Mouse (Mus musculus) kidney, embryonic 16.5 days (tissue): ENCODE results near the gene Sdc4. TPM values are rescaled to one million over a fixed set of nuclear protein-coding genes. Genes with fewer than 3 reads are reported as not detected.
A peak's percentile ranks its signal among the peaks of the same experiment; 100 is the strongest.

ENCODE experiments used
- ATAC-seq: fragments of 200-750 bp; cut with Nextera tagmentation; 2 replicates; pipeline ENCODE4 v1.8.0; 2017; ENCODE audit warnings: moderate TSS enrichment; ENCODE audit not compliant: low FRiP score, low TSS enrichment
- H3K27ac ChIP-seq: fragments of 300-500 bp; sonication (generic); 2 replicates; pipeline ENCODE4 v1.5.1; 2014; ENCODE audit warnings: low read length
- H3K27me3 ChIP-seq: fragments of 300-500 bp; sonication (generic); 2 replicates; pipeline ENCODE4 v1.6.1; 2014; ENCODE audit warnings: low read length, control low read depth, mixed read lengths; ENCODE audit not compliant: insufficient read depth
- H3K36me3 ChIP-seq: fragments of 300-500 bp; sonication (generic); 2 replicates; pipeline ENCODE4 v1.6.1; 2014; ENCODE audit warnings: low read length, control low read depth, mixed read lengths; ENCODE audit not compliant: insufficient read depth
- H3K4me1 ChIP-seq: fragments of 300-500 bp; sonication (generic); 2 replicates; pipeline ENCODE4 v1.6.1; 2014; ENCODE audit warnings: low read length, control low read depth, mixed read lengths; ENCODE audit not compliant: insufficient read depth
- H3K4me2 ChIP-seq: fragments of 300-500 bp; sonication (generic); replicated peaks from 2 replicates; pipeline ENCODE4 v1.6.1; 2014; ENCODE audit warnings: low read depth, low read length
- H3K4me3 ChIP-seq: fragments of 300-500 bp; sonication (generic); 2 replicates; pipeline ENCODE4 v1.5.1; 2014; ENCODE audit warnings: mild to moderate bottlenecking, low read length
- H3K9ac ChIP-seq: fragments of 300-500 bp; sonication (generic); replicated peaks from 2 replicates; pipeline ENCODE4 v1.6.1; 2014; ENCODE audit warnings: low read length
- H3K9me3 ChIP-seq: fragments of 300-500 bp; sonication (generic); 2 replicates; pipeline ENCODE4 v1.6.1; 2016; ENCODE audit warnings: low read length, control low read depth
- WGBS: fragments of 180-500 bp; shearing (Covaris S2); extraction: QIAGEN DNeasy Blood & Tissue Kit; methylation state at CpG from one replicate; pipeline ENCODE4 v1.1.7; 2014; 5-methylcytosine and 5-hydroxymethylcytosine counted together
- polyA plus RNA-seq: library from polyadenylated mRNA; unstranded; fragments of >200 nt; fragmentation: Nextera tagmentation; extraction: Ambion mirVana; gene quantifications from 2 replicates; pipeline ENCODE4 v1.2.1, GENCODE M21; 2015

The Sdc4 gene
- polyA plus RNA-seq, 1 experiment from 2014 or later, result 209 TPM

GRCm38 (mm10) chr2:164452000-164452676 is 8.5 kb upstream of the Sdc4 start:
- Histone ChIP-seq H3K27me3 (no peaks in the 10 kb centered on the region), H3K4me1 (peaks cover 37% of the 10 kb centered on the region), H3K9me3 (no peaks in the 10 kb centered on the region), H3K4me2 (no peak overlapping the region), H3K27ac (no peak overlapping the region), H3K36me3 (no peaks in the 10 kb centered on the region), H3K4me3 (no peak overlapping the region), H3K9ac (no peak overlapping the region)
- WGBS, result 54% methylated on average over 13 of the region's 13 CpGs
- ATAC-seq, result no peak

- no peak overlapping the region for H3K9ac ChIP-seq
- H3K27ac ChIP-seq, result no peak overlapping the region
- no peak overlapping the region for H3K4me2 ChIP-seq
- 80% methylated on average over 14 of the region's 14 CpGs for WGBS
- no peak overlapping the region for H3K4me3 ChIP-seq
- no peak for ATAC-seq
- H3K27me3 ChIP-seq, result no peaks in the 10 kb centered on the region
- H3K36me3 ChIP-seq, result no peaks in the 10 kb centered on the region
- H3K4me1 ChIP-seq, result peaks cover 11% of the 10 kb centered on the region
- no peaks in the 10 kb centered on the region for H3K9me3 ChIP-seq
These were observed 5.8 kb upstream of the Sdc4 start for GRCm38 (mm10) chr2:164449341-164450042.

GRCm38 (mm10) chr2:164448921-164449320 is 5.2 kb upstream of the Sdc4 start:
- WGBS, result 72% methylated on average over 5 of the region's 5 CpGs
- H3K27ac ChIP-seq, result no peak overlapping the region
- H3K9me3 ChIP-seq, result no peaks in the 10 kb centered on the region
- H3K4me3 ChIP-seq, result no peak overlapping the region
- no peaks in the 10 kb centered on the region for H3K36me3 ChIP-seq
- no peak for ATAC-seq
- H3K4me2 ChIP-seq, result no peak overlapping the region
- peaks cover 5% of the 10 kb centered on the region for H3K4me1 ChIP-seq
- H3K27me3 ChIP-seq, result no peaks in the 10 kb centered on the region
- no peak overlapping the region for H3K9ac ChIP-seq

GRCm38 (mm10) chr2:164448140-164448539 is 4.5 kb upstream of the Sdc4 start:
- H3K36me3 ChIP-seq, result no peaks in the 10 kb centered on the region
- ATAC-seq, result no peak
- H3K27me3 ChIP-seq, result no peaks in the 10 kb centered on the region
- H3K27ac ChIP-seq, result no peak overlapping the region
- no peak overlapping the region for H3K9ac ChIP-seq
- no peaks in the 10 kb centered on the region for H3K9me3 ChIP-seq
- 73% methylated on average over 1 of the region's 1 CpGs for WGBS
- H3K4me3 ChIP-seq, result no peak overlapping the region
- H3K4me1 ChIP-seq, result peaks cover 11% of the 10 kb centered on the region
- H3K4me2 ChIP-seq, result no peak overlapping the region

- Histone ChIP-seq H3K9ac (no peak overlapping the region), H3K27ac (no peak overlapping the region), H3K4me3 (no peak overlapping the region), H3K27me3 (no peaks in the 10 kb centered on the region), H3K9me3 (no peaks in the 10 kb centered on the region), H3K4me2 (no peak overlapping the region), H3K4me1 (peaks cover 12% of the 10 kb centered on the region), H3K36me3 (no peaks in the 10 kb centered on the region)
- no peak for ATAC-seq
- WGBS, result 75% methylated on average over 3 of the region's 3 CpGs
These were observed 2.4 kb upstream of the Sdc4 start for GRCm38 (mm10) chr2:164446086-164446469.

- ATAC-seq, result no peak
- H3K27ac ChIP-seq, result no peak overlapping the region
- WGBS, result 86% methylated on average over 3 of the region's 3 CpGs
These were observed 1.9 kb upstream of the Sdc4 start for GRCm38 (mm10) chr2:164445399-164446085.

GRCm38 (mm10) chr2:164444701-164445100 is 1.0 kb upstream of the Sdc4 start:
- peaks cover 26% of the 10 kb centered on the region for H3K4me1 ChIP-seq
- H3K27ac ChIP-seq, result no peak overlapping the region
- H3K4me3 ChIP-seq, result no peak overlapping the region
- no peak overlapping the region for H3K4me2 ChIP-seq
- H3K27me3 ChIP-seq, result no peaks in the 10 kb centered on the region
- H3K9me3 ChIP-seq, result no peaks in the 10 kb centered on the region
- no peak overlapping the region for H3K9ac ChIP-seq
- ATAC-seq, result no peak
- 81% methylated on average over 2 of the region's 2 CpGs for WGBS
- H3K36me3 ChIP-seq, result no peaks in the 10 kb centered on the region

More at GRCm38 (mm10) chr2:164445399-164446085, 1.9 kb upstream of the Sdc4 start:
- Histone ChIP-seq H3K4me3 (no peak overlapping the region), H3K9me3 (no peaks in the 10 kb centered on the region), H3K27me3 (no peaks in the 10 kb centered on the region), H3K9ac (no peak overlapping the region), H3K36me3 (no peaks in the 10 kb centered on the region), H3K4me2 (no peak overlapping the region), H3K4me1 (peaks cover 17% of the 10 kb centered on the region)

- WGBS, result 0% methylated on average over 26 of the region's 26 CpGs
- H3K27ac ChIP-seq, result peak overlapping the region; percentile 87
- ATAC-seq, result peak; percentile 95
- H3K4me2 ChIP-seq, result peak overlapping the region; percentile 58
- peak overlapping the region; percentile 76 for H3K4me3 ChIP-seq
- H3K36me3 ChIP-seq, result no peaks in the 10 kb centered on the region
- H3K9me3 ChIP-seq, result no peaks in the 10 kb centered on the region
- H3K27me3 ChIP-seq, result no peaks in the 10 kb centered on the region
- peaks cover 42% of the 10 kb centered on the region for H3K4me1 ChIP-seq
- H3K9ac ChIP-seq, result peak overlapping the region; percentile 82
These were observed 643 bp downstream of the Sdc4 start for GRCm38 (mm10) chr2:164443051-164443437.

GRCm38 (mm10) chr2:164442315-164443050 is 1.2 kb downstream of the Sdc4 start:
- H3K9me3 ChIP-seq, result no peaks in the 10 kb centered on the region
- H3K27me3 ChIP-seq, result no peaks in the 10 kb centered on the region
- peak; percentile 66 for ATAC-seq
- peaks cover 48% of the 10 kb centered on the region for H3K4me1 ChIP-seq
- peak overlapping the region; percentile 82 for H3K9ac ChIP-seq
- H3K4me3 ChIP-seq, result peak overlapping the region; percentile 76
- peak overlapping the region; percentile 58 for H3K4me2 ChIP-seq
- no peaks in the 10 kb centered on the region for H3K36me3 ChIP-seq
- 1% methylated on average over 29 of the region's 29 CpGs for WGBS
- peak overlapping the region; percentile 87 for H3K27ac ChIP-seq
